Mouse (Mus musculus) adrenal gland (tissue): Measurements from ENCODE around the gene Asb1.

Experiments used
- intact Hi-C: fragments of 180-260 bp; cut with DNase I; formaldehyde crosslinking; loops from one replicate; pipeline ENCODE4 v1.15.1; 2025
- long read RNA-seq, 2 experiments: library from polyadenylated mRNA; unstranded; transcript quantifications; one replicate each; pipeline ENCODE4 v2.0.0; 2020; ENCODE audit warnings: borderline replicate concordance in 1 of 2; ENCODE audit not compliant: insufficient replicate concordance in 1 of 2

Asb1 gene
- long read RNA-seq, experiment 1, partial matches to known transcripts, result 1 of 1 reads
- long read RNA-seq, experiment 1, other reads (novel, unspliced or antisense), result 0 of 1 reads
- long read RNA-seq, experiment 2, partial matches to known transcripts, result 1 of 3 reads
- long read RNA-seq, experiment 2, other reads (novel, unspliced or antisense), result 2 of 3 reads

GRCm38 (mm10) chr1:91540271-91540826 lies at the start of gene Asb1:
TSS of gene Asb1 (plus strand) at chr1:91540544.
- intact Hi-C loops, result no loop called here

- intact Hi-C loops, result no loop called here
Measured at GRCm38 (mm10) chr1:91492740-91493139, 47.6 kb upstream of the Asb1 start.

- intact Hi-C loops, result no loop called here
Measured at GRCm38 (mm10) chr1:91493938-91494337, 46.4 kb upstream of the Asb1 start.

- intact Hi-C loops, result no loop called here
Measured at GRCm38 (mm10) chr1:91494457-91495140, 45.7 kb upstream of the Asb1 start, which contains the start of gene Traf3ip1. TSS of gene Traf3ip1 (plus strand) at chr1:91494647.

- intact Hi-C loops, result no loop called here
Measured at GRCm38 (mm10) chr1:91495321-91495720, 45.0 kb upstream of the Asb1 start.

- intact Hi-C loops, result no loop called here
Measured at GRCm38 (mm10) chr1:91498579-91498978, 41.8 kb upstream of the Asb1 start.

GRCm38 (mm10) chr1:91504615-91505014 lies 35.7 kb upstream of the Asb1 start:
- intact Hi-C loops, result no loop called here

GRCm38 (mm10) chr1:91514916-91515315 lies 25.4 kb upstream of the Asb1 start:
- intact Hi-C loops, result no loop called here

GRCm38 (mm10) chr1:91515642-91516041 lies 24.7 kb upstream of the Asb1 start:
- intact Hi-C loops, result no loop called here

GRCm38 (mm10) chr1:91523759-91524158 lies 16.6 kb upstream of the Asb1 start:
- intact Hi-C loops, result loop anchor here (5.0 to 10.0 kb wide), 3 partner anchors 39 to 351 kb away; no protein-coding TSS in a partner anchor

- intact Hi-C loops, result loop anchor here (10.0 kb wide), 1 partner anchor 349 kb away; no protein-coding TSS in a partner anchor
Measured at GRCm38 (mm10) chr1:91525838-91526237, 14.5 kb upstream of the Asb1 start.

GRCm38 (mm10) chr1:91530166-91530565 lies 10.2 kb upstream of the Asb1 start:
- intact Hi-C loops, result no loop called here

- intact Hi-C loops, result no loop called here
Measured at GRCm38 (mm10) chr1:91532243-91532642, 8.1 kb upstream of the Asb1 start.

GRCm38 (mm10) chr1:91532892-91533291 lies 7.5 kb upstream of the Asb1 start:
- intact Hi-C loops, result no loop called here

- intact Hi-C loops, result no loop called here
Measured at GRCm38 (mm10) chr1:91533483-91533882, 6.9 kb upstream of the Asb1 start.

- intact Hi-C loops, result no loop called here
Measured at GRCm38 (mm10) chr1:91533961-91534723, 6.2 kb upstream of the Asb1 start.

- intact Hi-C loops, result no loop called here
Measured at GRCm38 (mm10) chr1:91537786-91538569, 2.4 kb upstream of the Asb1 start.

- intact Hi-C loops, result no loop called here
Measured at GRCm38 (mm10) chr1:91538570-91538929, 1.8 kb upstream of the Asb1 start.

GRCm38 (mm10) chr1:91539246-91539645 lies 1.1 kb upstream of the Asb1 start:
- intact Hi-C loops, result no loop called here

GRCm38 (mm10) chr1:91539704-91540270 lies 557 bp upstream of the Asb1 start:
- intact Hi-C loops, result no loop called here
